Mouse (Mus musculus) midbrain, embryonic 10.5 days (tissue): Measurements from ENCODE around the gene Kif5c. TPM values are rescaled to one million over a fixed set of nuclear protein-coding genes. Genes with fewer than 3 reads are reported as not detected.

Source experiments
- DNase-seq: peaks from one replicate; pipeline ENCODE4 v3.0.0-alpha.2; 2017; ENCODE audit warnings: low spot score
- H3K27ac ChIP-seq: fragments of 300-500 bp; sonication (generic); replicated peaks from 2 replicates; pipeline ENCODE4 v1.5.1; 2016; ENCODE audit warnings: mild to moderate bottlenecking
- H3K27me3 ChIP-seq: fragments of 300-500 bp; sonication (generic); 2 replicates; pipeline ENCODE4 v1.6.1; 2016; ENCODE audit warnings: low read depth, mild to moderate bottlenecking; ENCODE audit not compliant: poor library complexity, severe bottlenecking
- H3K36me3 ChIP-seq: fragments of 300-500 bp; sonication (generic); 2 replicates; pipeline ENCODE4 v1.6.1; 2016; ENCODE audit warnings: mild to moderate bottlenecking, moderate library complexity
- H3K4me1 ChIP-seq: fragments of 300-500 bp; sonication (generic); 2 replicates; pipeline ENCODE4 v1.6.1; 2016
- H3K4me3 ChIP-seq: fragments of 300-500 bp; sonication (generic); 2 replicates; pipeline ENCODE4 v1.5.1; 2016; ENCODE audit warnings: mild to moderate bottlenecking, moderate library complexity
- H3K9me3 ChIP-seq: fragments of 300-500 bp; sonication (generic); replicated peaks from 2 replicates; pipeline ENCODE4 v1.6.1; 2016; ENCODE audit warnings: mild to moderate bottlenecking
- WGBS: fragments of 180-500 bp; shearing (Covaris S2); methylation state at CpG from one replicate; pipeline ENCODE4 v1.1.7; 2016; 5-methylcytosine and 5-hydroxymethylcytosine counted together
- polyA plus RNA-seq: library from polyadenylated mRNA; unstranded; fragments of >200 nt; fragmentation: Nextera tagmentation; extraction: Ambion mirVana; gene quantifications from 2 replicates; pipeline ENCODE4 v1.2.1, GENCODE M21; 2016

The Kif5c gene
- polyA plus RNA-seq, 1 experiment from 2014 or later: 37.3 TPM

GRCm38 (mm10) chr2:49733656-49734008 lies 114.5 kb downstream of the Kif5c start:
- Histone ChIP-seq H3K4me3 (no peak overlapping the region), H3K27ac (no peak overlapping the region), H3K9me3 (no peaks in the 10 kb centered on the region), H3K36me3 (peaks cover 88% of the 10 kb centered on the region), H3K27me3 (no peaks in the 10 kb centered on the region), H3K4me1 (no peaks in the 10 kb centered on the region)
- no peak for DNase-seq
- WGBS: 68% methylated on average over 7 of the region's 7 CpGs

- Histone ChIP-seq H3K4me3 (no peak overlapping the region), H3K4me1 (no peaks in the 10 kb centered on the region), H3K27ac (no peak overlapping the region), H3K9me3 (no peaks in the 10 kb centered on the region), H3K27me3 (no peaks in the 10 kb centered on the region), H3K36me3 (peaks cover 88% of the 10 kb centered on the region)
- DNase-seq: peak; percentile 62
- WGBS: 67% methylated on average over 7 of the region's 7 CpGs
These were observed 115.1 kb downstream of the Kif5c start for GRCm38 (mm10) chr2:49734013-49734780.

- no peaks in the 10 kb centered on the region for H3K27me3 ChIP-seq
- 95% methylated on average over 13 of the region's 13 CpGs for WGBS
- H3K36me3 ChIP-seq: peaks cover 84% of the 10 kb centered on the region
- no peaks in the 10 kb centered on the region for H3K9me3 ChIP-seq
- no peaks in the 10 kb centered on the region for H3K4me1 ChIP-seq
- no peak overlapping the region for H3K4me3 ChIP-seq
- no peak overlapping the region for H3K27ac ChIP-seq
- no peak for DNase-seq
These were observed 116.3 kb downstream of the Kif5c start for GRCm38 (mm10) chr2:49735386-49735785.

GRCm38 (mm10) chr2:49739046-49739445 lies 119.9 kb downstream of the Kif5c start:
- H3K36me3 ChIP-seq: peaks cover 84% of the 10 kb centered on the region
- DNase-seq: no peak
- H3K4me1 ChIP-seq: peaks cover 16% of the 10 kb centered on the region
- H3K9me3 ChIP-seq: no peaks in the 10 kb centered on the region
- H3K4me3 ChIP-seq: no peak overlapping the region
- H3K27me3 ChIP-seq: no peaks in the 10 kb centered on the region
- WGBS: 96% methylated on average over 5 of the region's 5 CpGs
- H3K27ac ChIP-seq: no peak overlapping the region

- Histone ChIP-seq H3K27me3 (no peaks in the 10 kb centered on the region), H3K36me3 (peaks cover 89% of the 10 kb centered on the region), H3K4me3 (no peak overlapping the region), H3K4me1 (peaks cover 28% of the 10 kb centered on the region), H3K9me3 (no peaks in the 10 kb centered on the region), H3K27ac (no peak overlapping the region)
- DNase-seq: no peak
- 77% methylated on average over 6 of the region's 6 CpGs for WGBS
These were observed 121.9 kb downstream of the Kif5c start for GRCm38 (mm10) chr2:49741026-49741425.

- no peak overlapping the region for H3K27ac ChIP-seq
- H3K36me3 ChIP-seq: peaks cover 94% of the 10 kb centered on the region
- no peaks in the 10 kb centered on the region for H3K27me3 ChIP-seq
- H3K9me3 ChIP-seq: no peaks in the 10 kb centered on the region
- peaks cover 28% of the 10 kb centered on the region for H3K4me1 ChIP-seq
- no peak overlapping the region for H3K4me3 ChIP-seq
- no peak for DNase-seq
- WGBS: 84% methylated on average over 16 of the region's 16 CpGs
These were observed 123.0 kb downstream of the Kif5c start for GRCm38 (mm10) chr2:49741895-49742734.

- Histone ChIP-seq H3K27me3 (no peaks in the 10 kb centered on the region), H3K27ac (no peak overlapping the region), H3K4me3 (no peak overlapping the region), H3K9me3 (no peaks in the 10 kb centered on the region), H3K4me1 (peaks cover 28% of the 10 kb centered on the region), H3K36me3 (peaks cover 95% of the 10 kb centered on the region)
- 80% methylated on average over 4 of the region's 4 CpGs for WGBS
- no peak for DNase-seq
These were observed 123.8 kb downstream of the Kif5c start for GRCm38 (mm10) chr2:49742919-49743318.

- no peak overlapping the region for H3K4me3 ChIP-seq
- no peaks in the 10 kb centered on the region for H3K9me3 ChIP-seq
- peaks cover 91% of the 10 kb centered on the region for H3K36me3 ChIP-seq
- H3K4me1 ChIP-seq: peaks cover 28% of the 10 kb centered on the region
- 79% methylated on average over 6 of the region's 6 CpGs for WGBS
- DNase-seq: no peak
- H3K27ac ChIP-seq: no peak overlapping the region
- no peaks in the 10 kb centered on the region for H3K27me3 ChIP-seq
These were observed 124.7 kb downstream of the Kif5c start for GRCm38 (mm10) chr2:49743775-49744174.

- DNase-seq: no peak
- 66% methylated on average over 11 of the region's 11 CpGs for WGBS
- Histone ChIP-seq H3K4me1 (peaks cover 28% of the 10 kb centered on the region), H3K4me3 (no peak overlapping the region), H3K27ac (peak overlapping the region; percentile 23; the same call in 1 of the 2 replicates), H3K36me3 (peaks cover 91% of the 10 kb centered on the region), H3K27me3 (no peaks in the 10 kb centered on the region), H3K9me3 (no peaks in the 10 kb centered on the region)
These were observed 125.4 kb downstream of the Kif5c start for GRCm38 (mm10) chr2:49744251-49745093.

- Histone ChIP-seq H3K27ac (0 out of 2 replicates have a peak overlapping the region, but pooled peaks have one; percentile 23), H3K4me3 (no peak overlapping the region), H3K9me3 (no peaks in the 10 kb centered on the region), H3K36me3 (peaks cover 96% of the 10 kb centered on the region), H3K4me1 (peaks cover 28% of the 10 kb centered on the region), H3K27me3 (no peaks in the 10 kb centered on the region)
- 84% methylated on average over 14 of the region's 14 CpGs for WGBS
- DNase-seq: no peak
These were observed 126.1 kb downstream of the Kif5c start for GRCm38 (mm10) chr2:49745094-49745781.

- Histone ChIP-seq H3K9me3 (no peaks in the 10 kb centered on the region), H3K4me3 (no peak overlapping the region), H3K27me3 (no peaks in the 10 kb centered on the region), H3K4me1 (peaks cover 28% of the 10 kb centered on the region), H3K36me3 (peaks cover 96% of the 10 kb centered on the region), H3K27ac (no peak overlapping the region)
- DNase-seq: no peak
- 87% methylated on average over 7 of the region's 7 CpGs for whole genome bisulfite sequencing
These were observed 127.8 kb downstream of the Kif5c start for GRCm38 (mm10) chr2:49746947-49747346.

GRCm38 (mm10) chr2:49747670-49748069 lies 128.6 kb downstream of the Kif5c start:
- H3K27ac ChIP-seq: no peak overlapping the region
- 88% methylated on average over 2 of the region's 2 CpGs for WGBS
- H3K4me3 ChIP-seq: no peak overlapping the region
- DNase-seq: no peak
- no peaks in the 10 kb centered on the region for H3K27me3 ChIP-seq
- H3K4me1 ChIP-seq: peaks cover 23% of the 10 kb centered on the region; the same call in 1 of the 2 replicates
- H3K9me3 ChIP-seq: no peaks in the 10 kb centered on the region
- peaks cover 96% of the 10 kb centered on the region for H3K36me3 ChIP-seq
